Mouse (Mus musculus): ENCODE data around the gene Serp2. TPM values are rescaled to one million over a fixed set of nuclear protein-coding genes. Genes with fewer than 3 reads are reported as not detected.

Serp2 gene
- polyA plus RNA-seq, 1 experiment, result 6.1 TPM

DNA sequence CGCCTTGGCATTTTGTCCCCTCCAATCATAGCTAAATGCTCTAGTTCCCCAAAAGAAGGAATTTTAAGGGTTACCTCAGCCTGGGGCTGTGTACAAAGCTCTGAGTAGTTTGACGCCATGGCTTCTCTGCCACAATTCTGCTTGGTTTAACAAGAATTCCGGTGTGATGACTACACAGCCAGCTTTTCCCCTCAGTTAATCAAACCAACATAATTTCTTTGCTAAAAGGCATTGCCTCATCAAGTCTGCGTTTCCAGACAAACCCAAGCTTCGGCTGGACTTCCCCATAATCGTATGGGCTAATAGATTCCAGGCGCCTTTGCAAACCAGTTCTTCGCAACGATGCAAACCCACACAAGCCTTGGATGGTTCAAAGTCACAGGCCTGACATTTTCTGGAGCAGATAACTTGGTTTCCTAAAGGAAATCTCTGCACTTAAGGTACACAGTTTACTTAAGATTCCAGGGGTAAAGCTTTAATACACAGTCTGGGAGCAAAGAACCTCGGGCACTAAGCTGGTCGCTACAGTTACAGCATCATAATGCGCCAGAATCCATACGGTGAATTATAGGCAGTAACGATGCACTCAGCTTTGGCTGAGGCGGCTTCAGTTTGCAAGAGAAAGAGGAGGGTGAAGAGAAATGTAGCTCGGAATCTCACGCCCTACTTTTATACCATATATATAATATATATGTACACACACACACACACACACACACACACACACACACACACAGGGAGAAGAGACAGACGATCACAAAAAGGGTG, 1.2 kb downstream of the Serp2 start:
- Histone ChIP-seq H3K27ac (ENCODE audit: insufficient read depth, low read length) (no peak overlapping the region), H3K36me3 (ENCODE audit: control insufficient read depth, insufficient read depth, low read length, poor library complexity, severe bottlenecking) (no peaks in the 10 kb centered on the region), H3K4me1 (ENCODE audit: control insufficient read depth, insufficient read depth, low read length) (peaks cover 3% of the 10 kb centered on the region), H3K27me3 (ENCODE audit: control insufficient read depth, insufficient read depth, low read length, poor library complexity, severe bottlenecking) (no peaks in the 10 kb centered on the region), H3K4me3 (ENCODE audit: low read depth, low read length) (peak overlapping the region; percentile 80), H3K9ac (ENCODE audit: low read depth, poor library complexity, severe bottlenecking) (peak overlapping the region; percentile 88), H3K9me3 (replicated peaks; ENCODE audit: control insufficient read depth, insufficient read depth, low read length, poor library complexity, severe bottlenecking) (no peaks in the 10 kb centered on the region)
- TF ChIP-seq EP300 (IDR thresholded peaks at IDR 0.05; ENCODE audit: insufficient read depth, low read depth, low read length), result no peak
- TF ChIP-seq CTCF (IDR thresholded peaks at IDR 0.05; ENCODE audit: low read depth, low read length), result no peak
- no peak for TF ChIP-seq POLR2A (IDR thresholded peaks at IDR 0.05; ENCODE audit: insufficient read depth, low read length)

DNA sequence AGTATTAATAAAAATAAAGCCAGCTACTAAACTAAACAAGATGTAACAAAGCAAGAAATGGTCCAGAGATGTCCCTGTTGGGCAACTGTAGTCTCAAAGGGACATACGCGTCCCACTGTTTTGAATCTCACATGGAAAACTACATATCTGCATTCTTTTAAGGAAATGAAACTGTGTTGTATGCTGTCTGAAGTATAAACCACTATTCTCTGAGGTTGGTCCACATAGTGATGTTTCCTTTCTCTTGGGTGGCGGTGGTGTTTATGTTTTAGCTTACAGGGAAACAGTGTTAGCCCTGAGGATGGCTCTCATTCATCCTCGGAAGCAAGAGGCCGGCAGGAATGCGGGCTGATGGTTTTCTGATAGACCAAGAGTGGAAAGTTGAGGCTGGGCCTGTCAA, 12.6 kb downstream of the Serp2 start:
- Histone ChIP-seq H3K4me1 (ENCODE audit: control insufficient read depth, insufficient read depth, low read length) (peaks cover 10% of the 10 kb centered on the region), H3K27me3 (ENCODE audit: control insufficient read depth, insufficient read depth, low read length, poor library complexity, severe bottlenecking) (no peaks in the 10 kb centered on the region), H3K27ac (ENCODE audit: insufficient read depth, low read length) (no peak overlapping the region), H3K36me3 (ENCODE audit: control insufficient read depth, insufficient read depth, low read length, poor library complexity, severe bottlenecking) (no peaks in the 10 kb centered on the region), H3K9me3 (replicated peaks; ENCODE audit: control insufficient read depth, insufficient read depth, low read length, poor library complexity, severe bottlenecking) (no peaks in the 10 kb centered on the region), H3K4me3 (ENCODE audit: low read depth, low read length) (no peak overlapping the region), H3K9ac (ENCODE audit: low read depth, poor library complexity, severe bottlenecking) (no peak overlapping the region)
- TF ChIP-seq EP300 (IDR thresholded peaks at IDR 0.05; ENCODE audit: insufficient read depth, low read depth, low read length), result no peak
- no peak for TF ChIP-seq CTCF (IDR thresholded peaks at IDR 0.05; ENCODE audit: low read depth, low read length)
- TF ChIP-seq POLR2A (IDR thresholded peaks at IDR 0.05; ENCODE audit: insufficient read depth, low read length), result no peak

DNA sequence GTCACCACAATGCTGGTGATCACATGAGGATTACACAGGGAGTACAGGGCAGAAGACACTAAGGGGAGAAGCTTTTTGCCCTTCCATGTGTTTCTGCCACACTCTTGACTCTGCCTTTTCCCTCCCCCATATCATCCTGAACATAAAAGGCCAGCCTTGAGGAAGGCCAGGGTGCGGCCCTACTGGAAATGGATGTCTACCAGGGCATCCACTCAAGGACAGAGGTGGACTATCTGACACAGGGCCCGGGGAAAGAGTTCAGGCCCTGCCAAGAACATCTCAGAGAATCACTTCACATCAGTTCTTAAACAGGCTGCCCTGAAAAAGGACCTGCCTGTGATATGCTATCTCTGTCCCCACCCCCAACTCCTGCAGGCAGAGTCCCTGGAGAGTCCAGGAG, 15.3 kb downstream of the Serp2 start:
- peaks cover 10% of the 10 kb centered on the region for H3K4me1 ChIP-seq (ENCODE audit: control insufficient read depth, insufficient read depth, low read length)
- no peaks in the 10 kb centered on the region for H3K36me3 ChIP-seq (ENCODE audit: control insufficient read depth, insufficient read depth, low read length, poor library complexity, severe bottlenecking)
- H3K27ac ChIP-seq (ENCODE audit: insufficient read depth, low read length), result peak overlapping the region; percentile 3; the same call in 1 of the 2 replicates
- H3K9me3 ChIP-seq (replicated peaks; ENCODE audit: control insufficient read depth, insufficient read depth, low read length, poor library complexity, severe bottlenecking), result no peaks in the 10 kb centered on the region
- H3K27me3 ChIP-seq (ENCODE audit: control insufficient read depth, insufficient read depth, low read length, poor library complexity, severe bottlenecking), result no peaks in the 10 kb centered on the region
- H3K4me3 ChIP-seq (ENCODE audit: low read depth, low read length), result no peak overlapping the region
- no peak for TF ChIP-seq EP300 (IDR thresholded peaks at IDR 0.05; ENCODE audit: insufficient read depth, low read depth, low read length)
- TF ChIP-seq POLR2A (IDR thresholded peaks at IDR 0.05; ENCODE audit: insufficient read depth, low read length), result no peak
- no peak for TF ChIP-seq CTCF (IDR thresholded peaks at IDR 0.05; ENCODE audit: low read depth, low read length)
- no peak overlapping the region for H3K9ac ChIP-seq (ENCODE audit: low read depth, poor library complexity, severe bottlenecking)

DNA sequence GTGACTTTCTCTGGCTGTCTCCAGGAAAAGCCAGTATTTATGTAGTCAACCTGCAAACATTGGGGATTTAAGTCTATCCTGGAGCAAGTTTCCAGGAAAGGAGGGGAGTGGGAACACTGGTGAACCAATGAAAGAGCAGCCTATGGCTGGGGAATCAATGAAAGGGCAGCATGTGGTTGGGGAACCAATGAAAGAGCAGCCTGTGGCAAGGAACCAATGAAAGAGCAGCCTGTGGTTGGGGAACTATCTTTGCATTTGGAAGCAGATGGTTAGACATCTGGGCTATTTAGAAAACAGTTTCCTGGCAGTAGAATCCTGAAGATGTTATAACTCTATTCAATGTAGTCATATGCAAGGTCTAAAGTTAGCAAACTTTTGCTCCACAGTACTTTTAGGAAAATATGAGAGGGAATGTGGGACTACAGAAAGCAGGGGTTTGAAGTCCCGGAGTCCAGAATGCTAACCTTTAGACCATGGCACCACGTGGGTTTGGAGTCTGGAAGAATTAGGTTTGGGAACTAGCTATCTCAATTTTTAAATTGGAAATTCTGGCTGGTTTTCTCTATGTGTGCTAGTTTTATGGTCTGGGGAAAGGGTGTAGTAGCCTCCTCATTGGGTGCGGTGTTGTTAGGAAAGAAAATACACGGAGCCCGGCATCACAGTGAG, 16.6 kb downstream of the Serp2 start:
- Histone ChIP-seq H3K9me3 (replicated peaks; ENCODE audit: control insufficient read depth, insufficient read depth, low read length, poor library complexity, severe bottlenecking) (no peaks in the 10 kb centered on the region), H3K27me3 (ENCODE audit: control insufficient read depth, insufficient read depth, low read length, poor library complexity, severe bottlenecking) (no peaks in the 10 kb centered on the region), H3K36me3 (ENCODE audit: control insufficient read depth, insufficient read depth, low read length, poor library complexity, severe bottlenecking) (no peaks in the 10 kb centered on the region), H3K9ac (ENCODE audit: low read depth, poor library complexity, severe bottlenecking) (no peak overlapping the region), H3K4me3 (ENCODE audit: low read depth, low read length) (no peak overlapping the region), H3K4me1 (ENCODE audit: control insufficient read depth, insufficient read depth, low read length) (peaks cover 10% of the 10 kb centered on the region), H3K27ac (ENCODE audit: insufficient read depth, low read length) (no peak overlapping the region)
- TF ChIP-seq POLR2A (IDR thresholded peaks at IDR 0.05; ENCODE audit: insufficient read depth, low read length) (no peak), CTCF (IDR thresholded peaks at IDR 0.05; ENCODE audit: low read depth, low read length) (no peak), EP300 (IDR thresholded peaks at IDR 0.05; ENCODE audit: insufficient read depth, low read depth, low read length) (no peak)

DNA sequence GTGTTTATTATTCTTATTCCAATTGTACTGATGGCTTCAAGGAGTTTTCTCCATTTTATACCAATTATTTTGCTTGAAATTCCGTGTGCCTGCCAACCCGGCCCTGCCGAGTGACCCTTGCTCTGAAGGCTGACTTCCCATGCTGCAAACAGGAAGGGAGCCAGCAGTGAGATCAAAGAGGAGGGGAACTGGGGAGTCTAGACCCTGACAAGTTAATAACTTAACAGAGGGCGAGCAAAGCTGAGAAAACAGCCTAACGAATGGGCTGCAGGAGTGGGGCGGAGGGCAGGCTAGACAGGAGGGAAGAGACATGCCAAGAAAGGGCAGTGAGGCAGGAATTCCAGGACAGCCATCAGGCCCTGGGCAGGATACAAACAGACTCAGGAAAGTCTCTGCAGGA, 19.8 kb downstream of the Serp2 start:
- Histone ChIP-seq H3K36me3 (ENCODE audit: control insufficient read depth, insufficient read depth, low read length, poor library complexity, severe bottlenecking) (no peaks in the 10 kb centered on the region), H3K9me3 (replicated peaks; ENCODE audit: control insufficient read depth, insufficient read depth, low read length, poor library complexity, severe bottlenecking) (no peaks in the 10 kb centered on the region), H3K9ac (ENCODE audit: low read depth, poor library complexity, severe bottlenecking) (no peak overlapping the region), H3K4me1 (ENCODE audit: control insufficient read depth, insufficient read depth, low read length) (peaks cover 11% of the 10 kb centered on the region), H3K27me3 (ENCODE audit: control insufficient read depth, insufficient read depth, low read length, poor library complexity, severe bottlenecking) (no peaks in the 10 kb centered on the region), H3K27ac (ENCODE audit: insufficient read depth, low read length) (no peak overlapping the region), H3K4me3 (ENCODE audit: low read depth, low read length) (no peak overlapping the region)
- no peak for TF ChIP-seq CTCF (IDR thresholded peaks at IDR 0.05; ENCODE audit: low read depth, low read length)
- TF ChIP-seq EP300 (IDR thresholded peaks at IDR 0.05; ENCODE audit: insufficient read depth, low read depth, low read length), result no peak
- TF ChIP-seq POLR2A (IDR thresholded peaks at IDR 0.05; ENCODE audit: insufficient read depth, low read length), result no peak

DNA sequence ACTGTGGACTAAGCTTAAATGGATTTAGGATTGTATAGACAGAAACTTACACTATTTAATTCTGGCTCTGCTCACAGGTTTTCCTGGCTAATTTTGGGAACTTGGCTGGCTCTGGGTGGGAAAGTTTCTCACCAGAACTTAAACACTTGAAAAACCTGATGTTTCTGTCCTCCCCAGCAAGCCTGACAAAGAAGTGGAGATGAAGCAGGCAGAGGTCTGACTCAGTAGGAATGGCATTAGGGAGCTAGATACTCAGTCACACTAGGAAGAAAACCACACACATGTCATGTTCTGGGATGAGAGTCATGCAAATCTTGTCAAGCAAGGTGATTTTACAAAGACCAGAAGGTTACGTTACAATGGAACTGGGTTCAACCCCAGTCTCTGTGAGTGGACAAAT, 21.6 kb downstream of the Serp2 start:
- no peaks in the 10 kb centered on the region for H3K27me3 ChIP-seq (ENCODE audit: control insufficient read depth, insufficient read depth, low read length, poor library complexity, severe bottlenecking)
- H3K9me3 ChIP-seq (replicated peaks; ENCODE audit: control insufficient read depth, insufficient read depth, low read length, poor library complexity, severe bottlenecking), result no peaks in the 10 kb centered on the region
- H3K4me3 ChIP-seq (ENCODE audit: low read depth, low read length), result no peak overlapping the region
- TF ChIP-seq CTCF (IDR thresholded peaks at IDR 0.05; ENCODE audit: low read depth, low read length) (no peak), POLR2A (IDR thresholded peaks at IDR 0.05; ENCODE audit: insufficient read depth, low read length) (no peak), EP300 (IDR thresholded peaks at IDR 0.05; ENCODE audit: insufficient read depth, low read depth, low read length) (no peak)
- peaks cover 2% of the 10 kb centered on the region for H3K4me1 ChIP-seq (ENCODE audit: control insufficient read depth, insufficient read depth, low read length)
- no peak overlapping the region for H3K27ac ChIP-seq (ENCODE audit: insufficient read depth, low read length)
- no peak overlapping the region for H3K9ac ChIP-seq (ENCODE audit: low read depth, poor library complexity, severe bottlenecking)
- no peaks in the 10 kb centered on the region for H3K36me3 ChIP-seq (ENCODE audit: control insufficient read depth, insufficient read depth, low read length, poor library complexity, severe bottlenecking)
